Mouse (Mus musculus): ENCODE measurements at regions not wholly inside any gene's neighbourhood (a gene's known extent, or its start where the extent isn't known, plus 50 kb on each side); places are given as distances from the start of the nearest gene placed in this dataset.

- no peak for DNase-seq
- intact Hi-C loops (cut with DNase I), result no loop called here
Measured at GRCm38 (mm10) chr4:135033302-135033701, 87.2 kb upstream of the Runx3 start.

- peak; percentile 22 to 52 for DNase-seq
- intact Hi-C loops (cut with DNase I), result no loop called here
Measured at GRCm38 (mm10) chr4:135034406-135034805, 86.0 kb upstream of the Runx3 start.

- DNase-seq, result peak in 1 of 2 experiments; percentile 17
- intact Hi-C loops (cut with DNase I), result no loop called here
Measured at GRCm38 (mm10) chr4:135036764-135037163, 83.7 kb upstream of the Runx3 start.

GRCm38 (mm10) chr4:135039234-135039633, 81.2 kb upstream of the Runx3 start:
- DNase-seq, result no peak
- intact Hi-C loops (cut with DNase I), result no loop called here

- intact Hi-C loops (cut with DNase I), result no loop called here
- no peak for DNase-seq
Measured at GRCm38 (mm10) chr4:135041921-135042320, 78.5 kb upstream of the Runx3 start.

- intact Hi-C loops (cut with DNase I), result no loop called here
- DNase-seq, result no peak
Measured at GRCm38 (mm10) chr4:135042501-135042900, 78.0 kb upstream of the Runx3 start.

GRCm38 (mm10) chr4:135045054-135045453, 75.4 kb upstream of the Runx3 start:
- intact Hi-C loops (cut with DNase I), result no loop called here
- peak in 1 of 2 experiments; percentile 29 for DNase-seq

- DNase-seq, result no peak
- intact Hi-C loops (cut with DNase I), result no loop called here
Measured at GRCm38 (mm10) chr4:135046619-135047018, 73.8 kb upstream of the Runx3 start.

- intact Hi-C loops (cut with DNase I), result no loop called here
- DNase-seq, result peak; percentile 62 to 66
Measured at GRCm38 (mm10) chr4:135047251-135047650, 73.2 kb upstream of the Runx3 start.

- intact Hi-C loops (cut with DNase I), result no loop called here
- peak; percentile 77 to 79 for DNase-seq
Measured at GRCm38 (mm10) chr4:135047771-135048170, 72.7 kb upstream of the Runx3 start.

- intact Hi-C loops (cut with DNase I), result no loop called here
- no peak for DNase-seq
Measured at GRCm38 (mm10) chr4:135049924-135050323, 70.5 kb upstream of the Runx3 start.

- DNase-seq, result no peak
- intact Hi-C loops (cut with DNase I), result no loop called here
Measured at GRCm38 (mm10) chr4:135051466-135051865, 69.0 kb upstream of the Runx3 start.

GRCm38 (mm10) chr4:135053585-135053984, 66.9 kb upstream of the Runx3 start:
- no peak for DNase-seq
- intact Hi-C loops (cut with DNase I), result no loop called here

GRCm38 (mm10) chr4:135054353-135054752, 66.1 kb upstream of the Runx3 start:
- no peak for DNase-seq
- intact Hi-C loops (cut with DNase I), result no loop called here

GRCm38 (mm10) chr4:135056371-135056770, 64.1 kb upstream of the Runx3 start:
- intact Hi-C loops (cut with DNase I), result no loop called here
- no peak for DNase-seq

GRCm38 (mm10) chr4:135057286-135057685, 63.2 kb upstream of the Runx3 start:
- intact Hi-C loops (cut with DNase I), result no loop called here
- DNase-seq, result no peak

- DNase-seq, result no peak
- intact Hi-C loops (cut with DNase I), result no loop called here
Measured at GRCm38 (mm10) chr4:135058895-135059294, 61.6 kb upstream of the Runx3 start.

GRCm38 (mm10) chr4:135061030-135061743, 59.3 kb upstream of the Runx3 start:
- no peak for DNase-seq
- intact Hi-C loops (cut with DNase I), result no loop called here

- intact Hi-C loops (cut with DNase I), result loop anchor here (1.0 to 5.0 kb wide), 5 partner anchors 50 to 250 kb away; no protein-coding TSS in a partner anchor
- peak; percentile 89 to 93 for DNase-seq
Measured at GRCm38 (mm10) chr4:135066766-135067479, 53.5 kb upstream of the Runx3 start.

GRCm38 (mm10) chr4:135067805-135068204, 52.6 kb upstream of the Runx3 start:
- no peak for DNase-seq
- intact Hi-C loops (cut with DNase I), result loop anchor here (2.0 to 5.0 kb wide), 4 partner anchors 51 to 249 kb away; no protein-coding TSS in a partner anchor

- intact Hi-C loops (cut with DNase I), result loop anchor here (5.0 kb wide), 3 partner anchors 53 to 247 kb away; no protein-coding TSS in a partner anchor
- DNase-seq, result peak; percentile 28 to 32
Measured at GRCm38 (mm10) chr4:135069818-135070217, 50.6 kb upstream of the Runx3 start.

Measured in heart, postnatal 10 days (tissue).